Mouse (Mus musculus) liver, embryonic 14.5 days (tissue): ENCODE data around the gene Car3.

Experiments used
- CTCF ChIP-seq: IDR thresholded peaks from 2 replicates; pipeline ENCODE4 v1.5.1; 2016; ENCODE audit warnings: antibody characterized with exemption, low read depth, control low read depth
- EP300 ChIP-seq: IDR thresholded peaks from 2 replicates; pipeline ENCODE4 v1.6.1; 2016; ENCODE audit warnings: antibody characterized with exemption, low read depth

DNA sequence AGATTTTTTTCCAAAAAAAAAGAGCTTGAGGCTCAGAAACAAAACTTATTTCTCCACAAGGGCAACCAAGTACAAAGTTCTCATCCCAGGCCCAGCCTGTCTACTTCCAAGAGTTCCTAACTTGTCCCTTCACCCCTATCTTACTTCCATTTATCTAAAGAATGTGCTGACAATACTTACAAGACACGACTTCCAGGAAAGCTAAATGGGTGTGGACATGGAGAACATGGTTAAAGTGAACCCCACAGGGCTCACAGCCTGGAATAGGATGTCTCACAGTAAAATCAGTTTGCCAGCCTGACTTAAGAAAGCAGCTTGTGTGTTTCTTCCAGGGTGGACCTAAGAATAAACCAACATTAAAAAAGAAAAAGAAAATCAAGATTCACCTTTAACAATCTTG is 7.2 kb downstream of the Car3 start:
- TF ChIP-seq EP300 (no peak), CTCF (no peak)
